Mouse (Mus musculus): Measurements from ENCODE around the gene Uaca.
A peak's percentile ranks its signal among the peaks of the same experiment; 100 is the strongest.

Uaca gene

GRCm38 (mm10) chr9:60837449-60838141 is 43.3 kb downstream of the Uaca start:
- no peaks in the 10 kb centered on the region for H3K36me3 ChIP-seq (ENCODE audit: control insufficient read depth, insufficient read depth, low read length, poor library complexity, severe bottlenecking)
- no peaks in the 10 kb centered on the region for H3K27me3 ChIP-seq (ENCODE audit: control insufficient read depth, insufficient read depth, low read length, poor library complexity, severe bottlenecking)
- no peak for DNase-seq (ENCODE audit: low read depth, low spot score)

- no peak for DNase-seq (ENCODE audit: low read depth, low spot score)
- H3K36me3 ChIP-seq (ENCODE audit: control insufficient read depth, insufficient read depth, low read length, poor library complexity, severe bottlenecking), result no peaks in the 10 kb centered on the region
- H3K27me3 ChIP-seq (ENCODE audit: control insufficient read depth, insufficient read depth, low read length, poor library complexity, severe bottlenecking), result no peaks in the 10 kb centered on the region
Observed at GRCm38 (mm10) chr9:60838331-60838872, 44.1 kb downstream of the Uaca start.

GRCm38 (mm10) chr9:60841393-60841792 is 47.1 kb downstream of the Uaca start:
- no peak for DNase-seq (ENCODE audit: low read depth, low spot score)
- Histone ChIP-seq H3K27me3 (ENCODE audit: control insufficient read depth, insufficient read depth, low read length, poor library complexity, severe bottlenecking) (no peaks in the 10 kb centered on the region), H3K36me3 (ENCODE audit: control insufficient read depth, insufficient read depth, low read length, poor library complexity, severe bottlenecking) (no peaks in the 10 kb centered on the region)

- no peaks in the 10 kb centered on the region for H3K27me3 ChIP-seq (ENCODE audit: control insufficient read depth, insufficient read depth, low read length, poor library complexity, severe bottlenecking)
- no peak for DNase-seq (ENCODE audit: low read depth, low spot score)
- H3K36me3 ChIP-seq (ENCODE audit: control insufficient read depth, insufficient read depth, low read length, poor library complexity, severe bottlenecking), result no peaks in the 10 kb centered on the region
Observed at GRCm38 (mm10) chr9:60843415-60844076, 49.2 kb downstream of the Uaca start.

- no peak for DNase-seq (ENCODE audit: low read depth, low spot score)
- H3K36me3 ChIP-seq (ENCODE audit: control insufficient read depth, insufficient read depth, low read length, poor library complexity, severe bottlenecking), result no peaks in the 10 kb centered on the region
- H3K27me3 ChIP-seq (ENCODE audit: control insufficient read depth, insufficient read depth, low read length, poor library complexity, severe bottlenecking), result no peaks in the 10 kb centered on the region
Observed at GRCm38 (mm10) chr9:60848730-60849129, 54.4 kb downstream of the Uaca start.

- no peaks in the 10 kb centered on the region for H3K36me3 ChIP-seq (ENCODE audit: control insufficient read depth, insufficient read depth, low read length, poor library complexity, severe bottlenecking)
- DNase-seq (ENCODE audit: low read depth, low spot score), result no peak
- no peaks in the 10 kb centered on the region for H3K27me3 ChIP-seq (ENCODE audit: control insufficient read depth, insufficient read depth, low read length, poor library complexity, severe bottlenecking)
Observed at GRCm38 (mm10) chr9:60849986-60850385, 55.6 kb downstream of the Uaca start.

- no peaks in the 10 kb centered on the region for H3K36me3 ChIP-seq (ENCODE audit: control insufficient read depth, insufficient read depth, low read length, poor library complexity, severe bottlenecking)
- DNase-seq (ENCODE audit: low read depth, low spot score), result no peak
- no peaks in the 10 kb centered on the region for H3K27me3 ChIP-seq (ENCODE audit: control insufficient read depth, insufficient read depth, low read length, poor library complexity, severe bottlenecking)
Observed at GRCm38 (mm10) chr9:60854196-60854595, 59.9 kb downstream of the Uaca start.

- no peaks in the 10 kb centered on the region for H3K27me3 ChIP-seq (ENCODE audit: control insufficient read depth, insufficient read depth, low read length, poor library complexity, severe bottlenecking)
- no peaks in the 10 kb centered on the region for H3K36me3 ChIP-seq (ENCODE audit: control insufficient read depth, insufficient read depth, low read length, poor library complexity, severe bottlenecking)
- DNase-seq (ENCODE audit: low read depth, low spot score), result peak; percentile 53
Observed at GRCm38 (mm10) chr9:60857833-60858232, 63.5 kb downstream of the Uaca start.

- Histone ChIP-seq H3K27me3 (ENCODE audit: control insufficient read depth, insufficient read depth, low read length, poor library complexity, severe bottlenecking) (no peaks in the 10 kb centered on the region), H3K36me3 (ENCODE audit: control insufficient read depth, insufficient read depth, low read length, poor library complexity, severe bottlenecking) (no peaks in the 10 kb centered on the region)
- peak; percentile 81 for DNase-seq (ENCODE audit: low read depth, low spot score)
Observed at GRCm38 (mm10) chr9:60858306-60858960, 64.1 kb downstream of the Uaca start.

- no peaks in the 10 kb centered on the region for H3K27me3 ChIP-seq (ENCODE audit: control insufficient read depth, insufficient read depth, low read length, poor library complexity, severe bottlenecking)
- no peaks in the 10 kb centered on the region for H3K36me3 ChIP-seq (ENCODE audit: control insufficient read depth, insufficient read depth, low read length, poor library complexity, severe bottlenecking)
- peak; percentile 17 for DNase-seq (ENCODE audit: low read depth, low spot score)
Observed at GRCm38 (mm10) chr9:60859031-60859430, 64.7 kb downstream of the Uaca start.

- DNase-seq (ENCODE audit: low read depth, low spot score), result no peak
- Histone ChIP-seq H3K36me3 (ENCODE audit: control insufficient read depth, insufficient read depth, low read length, poor library complexity, severe bottlenecking) (no peaks in the 10 kb centered on the region), H3K27me3 (ENCODE audit: control insufficient read depth, insufficient read depth, low read length, poor library complexity, severe bottlenecking) (no peaks in the 10 kb centered on the region)
Observed at GRCm38 (mm10) chr9:60861030-60861429, 66.7 kb downstream of the Uaca start.

GRCm38 (mm10) chr9:60864664-60865063 is 70.3 kb downstream of the Uaca start:
- Histone ChIP-seq H3K36me3 (ENCODE audit: control insufficient read depth, insufficient read depth, low read length, poor library complexity, severe bottlenecking) (no peaks in the 10 kb centered on the region), H3K27me3 (ENCODE audit: control insufficient read depth, insufficient read depth, low read length, poor library complexity, severe bottlenecking) (no peaks in the 10 kb centered on the region)
- no peak for DNase-seq (ENCODE audit: low read depth, low spot score)

GRCm38 (mm10) chr9:60865866-60866265 is 71.5 kb downstream of the Uaca start:
- DNase-seq (ENCODE audit: low read depth, low spot score), result no peak
- H3K36me3 ChIP-seq (ENCODE audit: control insufficient read depth, insufficient read depth, low read length, poor library complexity, severe bottlenecking), result no peaks in the 10 kb centered on the region
- H3K27me3 ChIP-seq (ENCODE audit: control insufficient read depth, insufficient read depth, low read length, poor library complexity, severe bottlenecking), result no peaks in the 10 kb centered on the region

- H3K27me3 ChIP-seq (ENCODE audit: control insufficient read depth, insufficient read depth, low read length, poor library complexity, severe bottlenecking), result no peaks in the 10 kb centered on the region
- DNase-seq (ENCODE audit: low read depth, low spot score), result no peak
- H3K36me3 ChIP-seq (ENCODE audit: control insufficient read depth, insufficient read depth, low read length, poor library complexity, severe bottlenecking), result no peaks in the 10 kb centered on the region
Observed at GRCm38 (mm10) chr9:60870451-60870850, 76.1 kb downstream of the Uaca start.

GRCm38 (mm10) chr9:60870919-60871503 is 76.7 kb downstream of the Uaca start:
- H3K27me3 ChIP-seq (ENCODE audit: control insufficient read depth, insufficient read depth, low read length, poor library complexity, severe bottlenecking), result no peaks in the 10 kb centered on the region
- H3K36me3 ChIP-seq (ENCODE audit: control insufficient read depth, insufficient read depth, low read length, poor library complexity, severe bottlenecking), result no peaks in the 10 kb centered on the region
- no peak for DNase-seq (ENCODE audit: low read depth, low spot score)

Data from splenic B cell, adult 2 months (primary cell).